Mouse (Mus musculus) yolk sac, embryonic 10.5 days (tissue): ENCODE measurements around the gene Adig.
A peak's percentile ranks its signal among the peaks of the same experiment; 100 is the strongest.

Source experiments
- DNase-seq: peaks from one replicate; pipeline ENCODE4 v3.0.0-alpha.2; 2017; ENCODE audit warnings: low spot score

Adig gene

DNA sequence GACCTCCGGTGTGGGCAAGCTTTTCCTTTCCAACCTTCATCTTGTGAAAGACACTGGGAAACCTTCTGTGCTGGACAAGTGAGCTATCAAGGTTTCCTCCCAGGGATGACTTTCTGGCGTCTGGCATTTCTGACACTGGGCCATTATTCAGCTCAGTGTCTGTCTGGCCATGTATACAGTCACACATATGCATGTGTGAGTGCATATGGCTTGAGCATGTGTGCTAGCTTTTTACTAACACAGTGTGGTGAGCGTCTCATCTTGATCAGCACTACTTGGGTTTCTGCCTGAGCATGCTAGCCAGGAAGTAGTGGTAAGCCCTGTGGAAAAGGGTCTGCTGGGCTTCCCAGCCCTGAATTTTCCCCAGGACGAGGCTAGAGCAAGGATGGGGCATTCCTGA is 38.9 kb downstream of the Adig start:
- DNase-seq = no peak

DNA sequence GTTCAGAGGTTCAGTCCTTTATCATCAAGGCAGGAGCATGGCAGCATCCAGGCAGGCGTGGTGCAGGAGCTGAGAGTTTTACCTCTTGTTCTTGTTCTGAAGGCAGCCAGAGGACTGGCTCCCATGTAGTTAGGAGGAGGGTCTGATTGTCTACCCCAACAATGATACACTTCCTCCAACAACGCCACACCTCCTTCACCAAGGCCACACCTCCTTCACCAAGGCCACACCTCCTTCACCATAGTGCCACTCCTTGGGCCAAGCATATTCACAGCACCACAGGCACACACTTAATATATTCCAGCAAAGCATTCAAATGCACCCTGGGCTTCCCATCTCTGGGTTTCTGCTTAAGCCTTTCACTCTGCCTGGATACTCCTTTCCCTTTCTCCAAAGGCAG is 42.9 kb downstream of the Adig start:
- DNase-seq = no peak

DNA sequence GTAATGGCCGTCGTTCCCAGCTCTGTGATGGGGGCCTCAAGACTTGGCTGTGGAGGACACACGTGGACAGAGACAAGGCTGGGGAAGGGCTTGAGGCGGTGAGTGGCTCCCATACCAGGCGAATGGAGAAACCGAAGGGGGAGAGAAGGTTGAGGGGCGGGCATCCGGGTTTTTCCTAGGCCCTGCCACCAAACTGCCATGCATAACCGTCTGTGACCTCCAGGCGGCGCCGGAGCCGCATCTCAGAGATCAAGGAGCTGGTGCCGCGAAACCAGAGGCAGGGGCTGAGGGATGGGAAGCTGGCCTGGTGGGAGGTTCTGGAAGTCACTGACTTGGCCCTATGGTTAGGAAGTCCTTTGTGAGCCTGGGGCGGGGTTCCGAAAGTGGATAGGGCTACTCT is 44.3 kb downstream of the Adig start:
- DNase-seq = peak; percentile 63

DNA sequence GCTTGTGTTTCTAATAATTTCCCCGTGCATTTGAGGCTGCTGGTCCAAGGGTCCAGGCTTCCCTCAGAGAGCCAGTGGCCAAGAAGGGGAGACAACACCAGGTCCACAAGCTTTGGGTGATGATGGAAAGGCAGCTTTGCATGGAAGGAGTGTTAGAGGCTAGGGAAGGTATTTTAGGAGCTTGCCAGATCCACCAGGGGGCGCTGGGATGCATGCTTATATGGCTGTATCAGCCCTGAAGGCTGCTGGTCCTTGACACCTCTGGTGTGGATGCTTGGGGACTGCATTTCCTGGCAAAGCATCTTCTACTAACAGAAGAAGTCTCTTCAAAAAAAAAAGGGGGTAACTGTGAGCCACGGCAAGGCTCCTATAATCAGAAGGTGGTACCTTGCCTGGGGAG is 47.7 kb downstream of the Adig start:
- peak; percentile 18 for DNase-seq

DNA sequence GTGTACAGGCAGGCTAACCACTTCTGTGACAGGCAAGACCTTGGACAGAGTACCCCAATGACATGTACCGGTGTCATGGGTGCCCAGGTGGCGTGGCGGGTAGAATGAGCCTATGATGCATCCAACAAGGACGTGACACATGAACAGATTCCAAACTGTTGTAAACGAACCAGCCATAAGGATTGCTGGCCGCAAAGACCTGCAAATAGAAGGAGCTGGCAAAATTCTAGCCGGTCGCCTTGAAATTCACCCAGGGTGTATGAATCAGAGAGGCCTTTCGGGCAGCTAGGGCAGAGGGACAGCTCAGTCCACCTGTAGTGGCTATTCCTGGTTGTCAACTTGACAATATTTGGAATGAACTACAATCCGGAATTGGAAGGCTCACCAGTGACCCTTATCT is 52.0 kb downstream of the Adig start:
- DNase-seq = no peak

DNA sequence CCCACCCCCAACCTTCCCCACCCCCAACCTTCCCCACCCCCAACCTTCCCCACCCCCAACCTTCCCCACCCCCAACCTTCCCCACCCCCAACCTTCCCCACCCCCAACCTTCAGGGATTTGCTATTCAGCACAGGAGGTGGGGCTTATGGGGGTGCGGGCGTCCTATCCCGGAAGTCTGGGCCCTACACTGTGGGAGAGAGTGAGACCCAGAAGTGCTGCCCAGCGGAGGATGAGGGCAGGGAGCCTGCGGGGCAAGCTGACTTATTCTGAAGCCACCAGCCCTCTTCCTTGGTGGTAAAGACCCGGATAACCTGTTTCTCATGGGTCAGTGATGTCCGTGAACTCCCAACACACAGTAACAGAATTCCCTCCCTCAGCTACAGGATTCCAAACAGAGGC is 52.8 kb downstream of the Adig start:
- DNase-seq = no peak

DNA sequence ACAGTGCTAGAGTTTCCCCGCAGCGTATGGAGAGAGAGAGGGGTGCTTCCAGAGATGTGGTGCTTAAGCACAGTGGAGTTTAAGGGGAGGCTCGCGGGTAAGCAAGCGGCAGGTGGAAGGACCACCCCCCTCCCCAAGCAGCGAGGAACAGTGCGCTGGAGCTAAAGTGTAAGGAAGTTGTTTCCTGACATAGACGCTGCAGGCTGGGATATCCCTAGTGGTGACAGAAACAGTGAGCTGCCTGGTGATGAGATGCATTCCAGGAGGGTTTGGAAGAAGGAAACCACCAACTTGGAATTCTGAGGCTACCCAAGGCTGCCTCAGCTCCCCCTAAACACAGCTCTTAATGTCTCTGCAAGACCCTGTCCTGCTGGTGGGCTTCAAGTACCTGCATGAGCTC is 53.4 kb downstream of the Adig start:
- DNase-seq = no peak

DNA sequence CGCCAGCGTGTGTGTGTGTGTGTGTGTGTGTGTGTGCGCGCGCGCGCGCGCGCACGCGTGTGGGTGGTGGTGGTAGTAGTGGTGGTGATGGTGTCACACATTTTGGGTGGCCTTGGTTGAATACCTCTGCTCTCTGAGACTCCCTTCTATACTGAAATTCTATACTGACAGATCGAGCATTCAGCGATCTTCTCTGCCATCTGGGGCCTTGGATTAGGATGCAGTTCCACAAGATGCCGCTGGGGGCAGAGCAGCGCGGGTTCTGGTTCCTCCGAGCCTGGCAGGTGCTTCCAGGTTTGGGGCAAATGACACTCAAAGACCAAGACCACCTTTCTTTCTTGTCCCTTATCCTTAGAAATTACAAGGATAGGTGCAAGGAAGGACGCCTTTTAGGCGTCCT is 53.8 kb downstream of the Adig start:
- peak; percentile 23 for DNase-seq

DNA sequence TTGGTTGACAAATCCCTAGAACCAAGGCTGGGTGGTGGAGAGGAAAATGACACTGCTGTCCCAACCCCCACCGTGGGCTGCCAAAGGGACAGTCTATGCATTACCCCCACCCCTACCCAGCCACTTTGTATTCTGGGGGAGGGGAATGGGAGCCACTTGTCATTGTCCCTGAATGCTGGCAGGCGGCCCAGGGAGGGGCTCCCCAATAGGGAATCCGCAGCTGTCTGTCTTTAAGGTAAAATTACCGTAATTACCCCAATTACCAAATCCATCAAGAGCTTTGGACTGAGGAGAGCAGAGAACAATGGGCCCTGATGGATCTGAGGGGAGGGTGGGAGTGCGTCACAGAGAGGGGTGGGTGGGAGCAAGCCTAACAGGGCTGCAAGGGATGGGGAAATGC is 54.3 kb downstream of the Adig start:
- DNase-seq = no peak
